ENCODE assay signal across 8 mouse cellular contexts in genomic region chr17:93158280-93158851, GRCm38 (mm10). TPM values are rescaled to one million over a fixed set of nuclear protein-coding genes. Genes with fewer than 3 reads are reported as not detected.
DNase-seq lines count a peak whose midpoint lies in the region; ATAC-seq and TF ChIP-seq lines count a peak whose summit lies in the region.
"Had no signal": no experiment of that assay in that cellular context is flagged by ENCODE, and none has a peak within 500 bp of the region (broad histone marks: within the 10 kb centered on the region; RNA-seq: fewer than 3 reads in every experiment).

No protein-coding gene starts in this region.

- no peak overlapping the region for H3K4me3 ChIP-seq in G1E (ENCODE audit: low read depth, low read length)
- H3K4me3 ChIP-seq in cerebellum, adult 2 months (replicated peaks; ENCODE audit: insufficient read depth, low read depth, low read length): no peak overlapping the region
- H3K4me3 ChIP-seq: limb, embryonic 13.5 days had no signal

- no peaks in the 10 kb centered on the region for H3K36me3 ChIP-seq in G1E (replicated peaks)
- H3K36me3 ChIP-seq: limb, embryonic 13.5 days had no signal

- H3K27me3 ChIP-seq in G1E (ENCODE audit: insufficient read depth, low read length): no peaks in the 10 kb centered on the region
- H3K27me3 ChIP-seq in cerebellum, adult 2 months (ENCODE audit: control insufficient read depth, insufficient read depth, low read length): no peaks in the 10 kb centered on the region
- H3K27me3 ChIP-seq: limb, embryonic 13.5 days had no signal

- ATAC-seq in G1E (ENCODE audit: extremely low read depth, insufficient number of reproducible peaks, low FRiP score, poor library complexity, severe bottlenecking): peak; percentile 60; the same call in 1 of the 2 replicates

- 26% methylated on average over 1 of the region's 1 CpGs for WGBS in cerebellum, adult 2 months

- H3K4me1 ChIP-seq in G1E (ENCODE audit: insufficient read depth, low read depth, low read length): no peaks in the 10 kb centered on the region
- H3K4me1 ChIP-seq in cerebellum, adult 2 months (ENCODE audit: control insufficient read depth, insufficient read depth, low read length): no peaks in the 10 kb centered on the region
- H3K4me1 ChIP-seq: limb, embryonic 13.5 days had no signal

- H3K27ac ChIP-seq in cerebellum, adult 2 months (ENCODE audit: insufficient read depth, low read length): no peak overlapping the region
- H3K27ac ChIP-seq: limb, embryonic 13.5 days had no signal

- TF ChIP-seq POLR2A in cerebellum, adult 2 months (IDR thresholded peaks at IDR 0.05; ENCODE audit: borderline replicate concordance, insufficient read depth, low read length): no peak

- no peaks in the 10 kb centered on the region for H3K9me3 ChIP-seq in G1E (replicated peaks)
- H3K9me3 ChIP-seq: limb, embryonic 13.5 days had no signal

- TF ChIP-seq CTCF in G1E (IDR thresholded peaks at IDR 0.05; ENCODE audit: low read depth, low read length): no peak
- peak; percentile 61; the same call in 1 of the 2 replicates for TF ChIP-seq CTCF in cerebellum, adult 2 months (IDR thresholded peaks at IDR 0.05; ENCODE audit: borderline replicate concordance, insufficient read depth, low read depth, low read length)

- DNase-seq in CD4-positive, CD25-positive, alpha-beta regulatory T cell, adult 2 months (ENCODE audit: low read depth, low spot score): peak; percentile 19
- DNase-seq in G1E (ENCODE audit: low spot score): no peak
- DNase-seq in cerebellum, adult 2 months: peak; percentile 25 to 51
- DNase-seq in forelimb bud, embryonic 11.5 days (ENCODE audit: low read depth, low spot score): peak; percentile 78
- peak; percentile 13 to 74 for DNase-seq in layer of hippocampus, adult 18-20 months (ENCODE audit: low spot score in 2 of 2)
- DNase-seq in lung, postnatal 14 days: peak; percentile 36
- peak; percentile 35 for DNase-seq in retina, postnatal 7 days (ENCODE audit: low read depth, low spot score)

RNA-seq across cellular contexts. Expression of gene Adcyap1, which starts 40.5 kb away (rescaled TPM):
- total RNA-seq in G1E (2014; fragmentation: Nextera tagmentation) (not detected in 2 replicates), G1E (2017) (not detected in 2 replicates)
- polyA plus RNA-seq in G1E (2012): not detected in 2 replicates
- polyA plus RNA-seq in cerebellum, adult 2 months (2012; rRNA removed): 19.1 and 23.2 TPM in 2 replicates
- total RNA-seq in layer of hippocampus, adult 18-20 months (2021): 1 to 10 TPM; 4.5 to 8.3 TPM

Comparison
In these comparisons a context has a peak if more than half of its experiments do, and no peak if none do; other contexts are left out.
1. RNA of gene Adcyap1, which starts 40.5 kb away (total RNA-seq): 4.5 to 8.3 TPM in layer of hippocampus, adult 18-20 months; not detected in G1E; every median in the first group is over 4 times any median in the second.